Mouse (Mus musculus): ENCODE data around the gene Slit2. TPM values are rescaled to one million over a fixed set of nuclear protein-coding genes. Genes with fewer than 3 reads are reported as not detected.

Gene Slit2
- polyA plus RNA-seq, 1 experiment from 2014 or later = 48.7 TPM

DNA sequence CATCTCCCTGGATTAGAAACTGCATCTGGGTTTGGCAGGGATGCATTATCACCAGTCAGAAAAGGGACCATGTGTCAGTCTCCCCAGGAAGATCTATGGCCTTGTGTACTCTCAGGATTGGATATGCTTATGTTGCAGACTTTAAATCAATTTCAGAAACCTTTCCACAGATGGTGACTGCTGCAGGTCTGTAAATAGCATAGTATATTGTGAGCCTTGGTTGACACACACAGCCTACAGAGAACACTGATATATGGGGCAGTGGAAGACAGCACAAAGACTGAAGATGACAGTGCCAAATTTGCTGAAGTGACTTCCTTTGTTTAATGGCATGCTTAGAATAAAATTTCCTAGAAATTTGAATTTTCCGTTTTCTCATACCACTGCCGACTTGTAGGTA, 163.1 kb downstream of the Slit2 start:
- 81% methylated on average over 2 of the region's 2 CpGs for WGBS
- Histone ChIP-seq H3K9me3 (ENCODE audit: control insufficient read depth, low read depth, low read length) (no peaks in the 10 kb centered on the region), H3K4me1 (ENCODE audit: control insufficient read depth, insufficient read depth, low read length) (no peaks in the 10 kb centered on the region), H3K4me3 (ENCODE audit: low read depth, low read length) (no peak overlapping the region), H3K27ac (ENCODE audit: low read length) (no peak overlapping the region), H3K4me2 (replicated peaks; ENCODE audit: low read depth, low read length) (no peak overlapping the region), H3K9ac (replicated peaks; ENCODE audit: low read depth, low read length) (no peak overlapping the region), H3K36me3 (ENCODE audit: control insufficient read depth, insufficient read depth, low read length) (no peaks in the 10 kb centered on the region), H3K27me3 (ENCODE audit: control insufficient read depth, insufficient read depth, low read length) (no peaks in the 10 kb centered on the region)
- ATAC-seq (ENCODE audit: insufficient number of reproducible peaks, insufficient read depth, low FRiP score, low read depth) = no peak

DNA sequence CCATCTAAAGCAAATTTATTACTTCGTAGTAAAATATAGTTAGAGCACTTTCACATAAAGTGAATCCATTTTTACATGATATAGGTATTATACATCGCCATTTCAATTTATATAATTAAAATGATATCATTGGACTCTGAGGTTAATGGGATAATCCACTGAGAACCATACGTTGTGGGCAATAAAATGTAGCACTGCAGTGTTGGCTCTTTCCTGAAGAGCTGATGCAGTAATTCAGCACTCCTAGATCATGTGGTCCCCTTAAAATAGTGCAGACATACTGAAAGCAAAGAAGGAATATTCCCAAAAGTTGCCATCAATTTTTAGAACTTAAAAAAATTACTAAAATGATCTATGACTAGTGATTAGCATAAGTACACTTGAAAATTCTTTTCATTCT, 177.9 kb downstream of the Slit2 start:
- no peak overlapping the region for H3K27ac ChIP-seq (ENCODE audit: low read length)
- no peak overlapping the region for H3K9ac ChIP-seq (replicated peaks; ENCODE audit: low read depth, low read length)
- ATAC-seq (ENCODE audit: insufficient number of reproducible peaks, insufficient read depth, low FRiP score, low read depth) = no peak
- no peak overlapping the region for H3K4me2 ChIP-seq (replicated peaks; ENCODE audit: low read depth, low read length)
- no peaks in the 10 kb centered on the region for H3K27me3 ChIP-seq (ENCODE audit: control insufficient read depth, insufficient read depth, low read length)
- H3K9me3 ChIP-seq (ENCODE audit: control insufficient read depth, low read depth, low read length) = no peaks in the 10 kb centered on the region
- H3K4me3 ChIP-seq (ENCODE audit: low read depth, low read length) = no peak overlapping the region
- H3K4me1 ChIP-seq (ENCODE audit: control insufficient read depth, insufficient read depth, low read length) = no peaks in the 10 kb centered on the region
- no peaks in the 10 kb centered on the region for H3K36me3 ChIP-seq (ENCODE audit: control insufficient read depth, insufficient read depth, low read length)
- 85% methylated on average over 3 of the region's 3 CpGs for WGBS

DNA sequence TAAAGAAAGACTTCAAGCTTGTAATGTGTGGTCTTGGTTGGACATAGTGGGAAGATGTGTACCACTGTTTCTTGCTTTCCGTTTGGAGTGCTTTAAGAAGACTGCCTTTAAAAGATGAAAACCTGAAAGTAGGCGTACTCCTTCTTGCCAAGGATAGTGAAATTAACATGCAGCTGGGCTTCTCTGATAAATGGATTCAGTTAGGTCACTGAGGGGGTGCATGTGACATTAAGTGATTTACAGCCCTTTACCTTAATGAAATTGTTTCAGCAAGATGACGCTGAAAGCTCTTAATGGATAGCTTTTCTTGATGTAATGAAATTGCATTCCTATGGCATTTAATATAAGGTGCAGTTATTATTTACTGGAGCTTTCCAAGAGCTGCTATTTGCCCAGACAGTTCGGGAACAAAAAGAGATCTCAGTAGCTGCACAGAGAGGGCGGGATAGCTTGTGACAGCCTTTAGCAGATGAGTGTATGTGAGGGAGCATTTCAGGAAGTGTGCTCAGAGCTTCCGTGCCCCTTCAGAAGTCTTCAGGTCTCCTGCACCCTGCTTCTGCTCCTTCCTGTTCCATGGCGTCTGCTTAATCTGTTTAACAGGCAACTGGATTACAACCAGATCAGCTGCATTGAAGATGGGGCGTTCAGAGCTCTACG, 198.8 kb downstream of the Slit2 start:
- Histone ChIP-seq H3K4me1 (ENCODE audit: control insufficient read depth, insufficient read depth, low read length) (no peaks in the 10 kb centered on the region), H3K4me2 (replicated peaks; ENCODE audit: low read depth, low read length) (no peak overlapping the region), H3K9me3 (ENCODE audit: control insufficient read depth, low read depth, low read length) (no peaks in the 10 kb centered on the region), H3K36me3 (ENCODE audit: control insufficient read depth, insufficient read depth, low read length) (no peaks in the 10 kb centered on the region), H3K9ac (replicated peaks; ENCODE audit: low read depth, low read length) (no peak overlapping the region), H3K27me3 (ENCODE audit: control insufficient read depth, insufficient read depth, low read length) (no peaks in the 10 kb centered on the region), H3K4me3 (ENCODE audit: low read depth, low read length) (no peak overlapping the region), H3K27ac (ENCODE audit: low read length) (no peak overlapping the region)
- WGBS = 34% methylated on average over 9 of the region's 9 CpGs
- no peak for ATAC-seq (ENCODE audit: insufficient number of reproducible peaks, insufficient read depth, low FRiP score, low read depth)

DNA sequence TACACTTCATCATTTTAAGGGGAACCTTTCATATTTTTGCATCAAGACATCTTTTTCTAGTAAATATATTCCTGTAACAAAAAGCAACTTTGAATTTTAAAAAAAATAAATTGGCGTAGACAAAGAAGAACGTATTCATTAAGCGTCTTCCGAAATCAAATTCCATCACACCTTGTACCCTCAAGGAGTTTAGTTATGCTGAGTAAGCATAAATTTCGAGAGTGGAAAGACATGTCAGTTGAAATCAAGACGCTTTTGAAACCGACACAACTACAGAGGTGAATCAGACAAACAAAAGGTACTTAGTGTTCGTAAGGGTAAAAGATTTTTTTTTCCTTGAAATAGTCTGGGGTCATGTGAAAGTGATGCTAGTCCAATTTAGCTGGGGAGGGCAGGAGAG, 201.4 kb downstream of the Slit2 start:
- H3K27ac ChIP-seq (ENCODE audit: low read length) = no peak overlapping the region
- H3K27me3 ChIP-seq (ENCODE audit: control insufficient read depth, insufficient read depth, low read length) = no peaks in the 10 kb centered on the region
- ATAC-seq (ENCODE audit: insufficient number of reproducible peaks, insufficient read depth, low FRiP score, low read depth) = no peak
- no peaks in the 10 kb centered on the region for H3K4me1 ChIP-seq (ENCODE audit: control insufficient read depth, insufficient read depth, low read length)
- H3K4me2 ChIP-seq (replicated peaks; ENCODE audit: low read depth, low read length) = no peak overlapping the region
- H3K36me3 ChIP-seq (ENCODE audit: control insufficient read depth, insufficient read depth, low read length) = no peaks in the 10 kb centered on the region
- no peak overlapping the region for H3K4me3 ChIP-seq (ENCODE audit: low read depth, low read length)
- H3K9ac ChIP-seq (replicated peaks; ENCODE audit: low read depth, low read length) = no peak overlapping the region
- WGBS = 81% methylated on average over 8 of the region's 8 CpGs
- H3K9me3 ChIP-seq (ENCODE audit: control insufficient read depth, low read depth, low read length) = no peaks in the 10 kb centered on the region

DNA sequence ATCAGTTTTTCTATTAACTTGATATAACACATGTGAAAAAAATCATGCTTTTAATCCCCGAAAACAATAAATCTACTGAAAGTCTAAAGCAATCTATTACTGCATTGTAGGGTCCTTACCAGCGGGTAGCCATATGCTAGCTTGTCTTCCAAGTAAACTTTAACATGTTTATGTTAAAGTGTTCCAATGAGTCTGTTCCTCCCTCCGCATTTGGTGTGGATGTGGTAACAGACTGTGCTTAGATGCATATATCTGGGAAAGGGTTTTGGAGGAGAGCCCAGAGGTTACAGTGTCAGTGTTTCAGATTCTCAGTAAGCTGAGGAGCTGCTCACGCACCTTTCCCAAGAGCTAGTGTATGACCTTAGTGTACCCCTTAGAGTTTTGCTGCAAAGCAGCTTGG, 204.9 kb downstream of the Slit2 start:
- WGBS = 70% methylated on average over 4 of the region's 4 CpGs
- no peak for ATAC-seq (ENCODE audit: insufficient number of reproducible peaks, insufficient read depth, low FRiP score, low read depth)

DNA sequence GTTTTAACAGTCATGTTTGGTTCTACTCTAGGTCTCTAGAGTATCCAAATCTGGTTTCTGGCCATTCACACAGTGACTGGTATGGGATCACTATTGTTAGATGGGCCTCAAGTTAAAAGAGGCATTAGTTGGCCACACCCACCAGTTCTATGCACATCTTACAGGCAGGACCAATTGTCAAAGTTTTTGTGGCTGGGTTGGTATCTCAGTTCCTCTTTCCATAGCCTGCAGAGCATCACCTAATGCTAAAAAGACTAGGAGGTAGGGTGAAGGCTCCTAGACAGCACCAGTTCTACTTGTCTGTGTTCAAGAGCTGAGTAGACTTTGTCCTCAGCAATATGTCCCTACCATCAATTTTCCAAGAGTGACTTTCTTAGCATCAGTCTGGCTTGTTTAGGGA, 216.4 kb downstream of the Slit2 start:
- no peaks in the 10 kb centered on the region for H3K4me1 ChIP-seq (ENCODE audit: control insufficient read depth, insufficient read depth, low read length)
- H3K4me2 ChIP-seq (replicated peaks; ENCODE audit: low read depth, low read length) = no peak overlapping the region
- no peaks in the 10 kb centered on the region for H3K36me3 ChIP-seq (ENCODE audit: control insufficient read depth, insufficient read depth, low read length)
- no peaks in the 10 kb centered on the region for H3K27me3 ChIP-seq (ENCODE audit: control insufficient read depth, insufficient read depth, low read length)
- no peak overlapping the region for H3K9ac ChIP-seq (replicated peaks; ENCODE audit: low read depth, low read length)
- H3K4me3 ChIP-seq (ENCODE audit: low read depth, low read length) = no peak overlapping the region
- no peaks in the 10 kb centered on the region for H3K9me3 ChIP-seq (ENCODE audit: control insufficient read depth, low read depth, low read length)
- no peak overlapping the region for H3K27ac ChIP-seq (ENCODE audit: low read length)
- ATAC-seq (ENCODE audit: insufficient number of reproducible peaks, insufficient read depth, low FRiP score, low read depth) = no peak

More for the DNA sequence above, 204.9 kb downstream of the Slit2 start:
- Histone ChIP-seq H3K9ac (replicated peaks; ENCODE audit: low read depth, low read length) (no peak overlapping the region), H3K27me3 (ENCODE audit: control insufficient read depth, insufficient read depth, low read length) (no peaks in the 10 kb centered on the region), H3K4me3 (ENCODE audit: low read depth, low read length) (no peak overlapping the region), H3K4me1 (ENCODE audit: control insufficient read depth, insufficient read depth, low read length) (no peaks in the 10 kb centered on the region), H3K36me3 (ENCODE audit: control insufficient read depth, insufficient read depth, low read length) (0 out of 2 replicates have a peak, but pooled peaks cover 5% of the 10 kb centered on the region), H3K9me3 (ENCODE audit: control insufficient read depth, low read depth, low read length) (no peaks in the 10 kb centered on the region), H3K27ac (ENCODE audit: low read length) (no peak overlapping the region), H3K4me2 (replicated peaks; ENCODE audit: low read depth, low read length) (no peak overlapping the region)

DNA sequence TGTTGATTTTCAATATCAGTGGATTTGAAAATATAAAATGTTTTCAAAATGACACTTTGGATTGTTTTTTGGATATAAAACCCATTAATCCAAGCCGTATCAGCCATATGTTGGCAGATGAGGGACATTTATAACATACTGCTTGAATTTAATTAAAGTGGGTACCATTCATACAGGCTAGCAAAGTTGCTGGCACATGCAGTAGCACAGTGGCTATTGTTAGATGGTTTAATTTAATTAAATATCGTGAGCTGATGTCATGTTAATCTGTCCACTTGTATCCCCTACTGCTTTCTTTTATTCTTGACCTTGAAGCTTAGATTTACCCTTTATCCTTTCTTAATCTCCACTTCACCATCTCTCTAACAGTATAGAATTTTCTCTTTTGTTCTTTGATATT, 232.3 kb downstream of the Slit2 start:
- H3K4me2 ChIP-seq (replicated peaks; ENCODE audit: low read depth, low read length) = no peak overlapping the region
- H3K4me3 ChIP-seq (ENCODE audit: low read depth, low read length) = no peak overlapping the region
- 78% methylated on average over 2 of the region's 2 CpGs for WGBS
- no peak overlapping the region for H3K27ac ChIP-seq (ENCODE audit: low read length)
- H3K9me3 ChIP-seq (ENCODE audit: control insufficient read depth, low read depth, low read length) = no peaks in the 10 kb centered on the region
- H3K4me1 ChIP-seq (ENCODE audit: control insufficient read depth, insufficient read depth, low read length) = no peaks in the 10 kb centered on the region
- no peaks in the 10 kb centered on the region; the same call in 1 of the 2 replicates for H3K36me3 ChIP-seq (ENCODE audit: control insufficient read depth, insufficient read depth, low read length)
- no peak for ATAC-seq (ENCODE audit: insufficient number of reproducible peaks, insufficient read depth, low FRiP score, low read depth)
- H3K9ac ChIP-seq (replicated peaks; ENCODE audit: low read depth, low read length) = no peak overlapping the region
- no peaks in the 10 kb centered on the region for H3K27me3 ChIP-seq (ENCODE audit: control insufficient read depth, insufficient read depth, low read length)

GRCm38 (mm10) chr5:48219624-48220155, 236.8 kb downstream of the Slit2 start:
- Histone ChIP-seq H3K27me3 (ENCODE audit: control insufficient read depth, insufficient read depth, low read length) (no peaks in the 10 kb centered on the region), H3K36me3 (ENCODE audit: control insufficient read depth, insufficient read depth, low read length) (no peaks in the 10 kb centered on the region), H3K9me3 (ENCODE audit: control insufficient read depth, low read depth, low read length) (no peaks in the 10 kb centered on the region), H3K9ac (replicated peaks; ENCODE audit: low read depth, low read length) (no peak overlapping the region), H3K4me2 (replicated peaks; ENCODE audit: low read depth, low read length) (no peak overlapping the region), H3K4me1 (ENCODE audit: control insufficient read depth, insufficient read depth, low read length) (no peaks in the 10 kb centered on the region), H3K4me3 (ENCODE audit: low read depth, low read length) (no peak overlapping the region), H3K27ac (ENCODE audit: low read length) (no peak overlapping the region)
- 86% methylated on average over 10 of the region's 10 CpGs for WGBS
- no peak for ATAC-seq (ENCODE audit: insufficient number of reproducible peaks, insufficient read depth, low FRiP score, low read depth)

DNA sequence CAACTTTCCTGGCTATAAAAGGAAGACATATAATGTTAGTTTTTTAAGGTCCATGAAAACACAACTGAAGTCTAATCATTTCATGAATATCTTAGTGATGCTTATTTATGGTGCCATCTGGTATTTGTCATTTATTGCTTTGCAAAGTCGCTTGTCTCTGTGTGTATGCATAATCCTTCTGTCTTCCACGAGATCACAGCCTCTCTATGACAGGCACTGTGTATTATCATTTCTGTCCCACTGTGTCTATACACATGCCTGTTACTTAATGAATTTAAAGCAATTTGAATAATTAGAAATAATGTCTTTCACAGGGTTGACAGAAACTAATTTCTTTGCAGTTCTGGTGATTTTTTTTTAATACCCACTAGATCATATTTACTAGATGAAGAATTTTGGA, 242.6 kb downstream of the Slit2 start:
- Histone ChIP-seq H3K27me3 (ENCODE audit: control insufficient read depth, insufficient read depth, low read length) (no peaks in the 10 kb centered on the region), H3K9me3 (ENCODE audit: control insufficient read depth, low read depth, low read length) (no peaks in the 10 kb centered on the region), H3K27ac (ENCODE audit: low read length) (no peak overlapping the region), H3K4me2 (replicated peaks; ENCODE audit: low read depth, low read length) (no peak overlapping the region), H3K36me3 (ENCODE audit: control insufficient read depth, insufficient read depth, low read length) (no peaks in the 10 kb centered on the region), H3K4me1 (ENCODE audit: control insufficient read depth, insufficient read depth, low read length) (no peaks in the 10 kb centered on the region), H3K9ac (replicated peaks; ENCODE audit: low read depth, low read length) (no peak overlapping the region), H3K4me3 (ENCODE audit: low read depth, low read length) (no peak overlapping the region)
- WGBS = 58% methylated on average over 2 of the region's 2 CpGs
- no peak for ATAC-seq (ENCODE audit: insufficient number of reproducible peaks, insufficient read depth, low FRiP score, low read depth)
